Mouse (Mus musculus) cortical plate, adult 2 months (tissue): ENCODE results near the gene Ankrd1.

ENCODE experiments used
- CTCF ChIP-seq: fragments of 200-500 bp; IDR thresholded peaks from 2 replicates; pipeline ENCODE4 v1.5.1; 2011; ENCODE audit warnings: mild to moderate bottlenecking, control low read depth, low read length; ENCODE audit not compliant: insufficient read depth; ENCODE audit errors: extremely low read depth
- POLR2A ChIP-seq: fragments of 200-500 bp; IDR thresholded peaks from 2 replicates; pipeline ENCODE4 v1.6.1; 2011; ENCODE audit warnings: mild to moderate bottlenecking, low read length, control low read depth; ENCODE audit not compliant: insufficient read depth; ENCODE audit errors: extremely low read depth

GRCm38 (mm10) chr19:36083262-36084225 is 36.4 kb downstream of the Ankrd1 start, which contains the start of gene Rpp30:
- TF ChIP-seq POLR2A (peak; percentile 53; the same call in 1 of the 2 replicates), CTCF (no peak)
